Mouse (Mus musculus): ENCODE results near the gene Ntrk1.

- TF ChIP-seq EP300 (IDR thresholded peaks at IDR 0.05; ENCODE audit: insufficient read depth, low read depth, low read length) = no peak
- no peak for TF ChIP-seq CTCF (IDR thresholded peaks at IDR 0.05)
- TF ChIP-seq POLR2A (IDR thresholded peaks at IDR 0.05; ENCODE audit: insufficient read depth, low read depth, low read length) = peak; percentile 48; the same call in 1 of the 2 replicates
These were observed 29.2 kb downstream of the Ntrk1 start for GRCm38 (mm10) chr3:87765631-87766283.

Data from heart, adult 2 months (tissue).